Mouse (Mus musculus) CH12.LX (cell line): ENCODE measurements around the gene Zbtb20. TPM values are rescaled to one million over a fixed set of nuclear protein-coding genes. Genes with fewer than 3 reads are reported as not detected.
A peak's percentile ranks its signal among the peaks of the same experiment; 100 is the strongest.

Experiments used
- DNase-seq: peaks from one replicate; pipeline ENCODE4 v3.0.0-alpha.2; 2013; ENCODE audit errors: extremely low read depth
- H3K27ac ChIP-seq: 2 replicates; pipeline ENCODE4 v1.5.1; 2012; ENCODE audit warnings: low read depth, mild to moderate bottlenecking, control low read depth, moderate library complexity; ENCODE audit not compliant: insufficient read depth
- H3K27me3 ChIP-seq: replicated peaks from 2 replicates; pipeline ENCODE3; 2012; ENCODE audit warnings: inconsistent platforms
- H3K36me3 ChIP-seq, 2 experiments: replicated peaks in 1 of 2; 2 replicates each; pipeline versions ENCODE3 to v1.6.1; 2012; ENCODE audit warnings: inconsistent platforms in 1 of 2, low read length in 1 of 2, mild to moderate bottlenecking in 1 of 2, mixed read lengths in 1 of 2, moderate library complexity in 1 of 2; ENCODE audit not compliant: control insufficient read depth in 1 of 2, insufficient read depth in 1 of 2
- H3K4me1 ChIP-seq, 2 experiments: 2 replicates each; pipeline ENCODE4 v1.6.1; 2012; ENCODE audit warnings: inconsistent platforms in 1 of 2, moderate library complexity in 1 of 2; ENCODE audit not compliant: insufficient read depth in 2 of 2, control insufficient read depth in 1 of 2
- H3K4me2 ChIP-seq: 2 replicates; pipeline ENCODE4 v1.6.1; 2012; ENCODE audit warnings: low read depth, mild to moderate bottlenecking, control low read depth; ENCODE audit not compliant: poor library complexity, insufficient read depth, severe bottlenecking
- H3K4me3 ChIP-seq, 3 experiments: fragments of 150-350 bp in 1 of 3; sonication (generic) in 1 of 3; replicated peaks in 1 of 3; 2 replicates each; pipeline versions ENCODE3 to v1.5.1; 2011 to 2012; ENCODE audit warnings: low read depth in 2 of 3, low read length in 2 of 3, mild to moderate bottlenecking in 2 of 3, moderate library complexity in 2 of 3, control low read depth in 1 of 3, improper control_type of control experiment in 1 of 3, inconsistent platforms in 1 of 3, mixed read lengths in 1 of 3; ENCODE audit not compliant: poor library complexity in 1 of 3
- H3K79me2 ChIP-seq: replicated peaks from 2 replicates; pipeline ENCODE4 v1.6.1; 2012; ENCODE audit warnings: mild to moderate bottlenecking, moderate library complexity; ENCODE audit not compliant: control insufficient read depth, poor library complexity, insufficient read depth, severe bottlenecking; ENCODE audit errors: extremely low read depth
- H3K9ac ChIP-seq: 2 replicates; pipeline ENCODE4 v1.6.1; 2012; ENCODE audit warnings: low read depth, mild to moderate bottlenecking, control low read depth, moderate library complexity; ENCODE audit not compliant: insufficient read depth
- H3K9me3 ChIP-seq: replicated peaks from 2 replicates; pipeline ENCODE3; 2012; ENCODE audit warnings: low read length, inconsistent platforms, mixed read lengths
- BHLHE40 ChIP-seq: IDR thresholded peaks from 2 replicates; pipeline ENCODE4 v1.6.1; 2011; ENCODE audit warnings: mild to moderate bottlenecking, low read depth, low read length, improper control_type of control experiment
- CHD1 ChIP-seq: IDR thresholded peaks from 2 replicates; pipeline ENCODE4 v1.6.1; 2012; ENCODE audit warnings: low read depth, low read length, improper control_type of control experiment, inconsistent platforms
- CHD2 ChIP-seq: IDR thresholded peaks from 2 replicates; pipeline ENCODE4 v1.6.1; 2011; ENCODE audit warnings: low read length, improper control_type of control experiment
- CTCF ChIP-seq, 2 experiments: IDR thresholded peaks in 1 of 2; conservative IDR thresholded peaks in 1 of 2; 2 replicates each; pipeline ENCODE4 v1.5.1; 2011 to 2012; ENCODE audit warnings: low read depth in 2 of 2, low read length in 2 of 2, improper control_type of control experiment in 1 of 2, inconsistent platforms in 1 of 2, mild to moderate bottlenecking in 1 of 2, moderate library complexity in 1 of 2
- E2F4 ChIP-seq: IDR thresholded peaks from 2 replicates; pipeline ENCODE4 v1.6.1; 2011; ENCODE audit warnings: low read depth, low read length, improper control_type of control experiment; ENCODE audit not compliant: insufficient replicate concordance
- ELF1 ChIP-seq: IDR thresholded peaks from 2 replicates; pipeline ENCODE4 v1.6.1; 2014; ENCODE audit warnings: low read depth, mild to moderate bottlenecking, inconsistent platforms, low read length, improper control_type of control experiment
- EP300 ChIP-seq: IDR thresholded peaks from 2 replicates; pipeline ENCODE4 v1.6.1; 2011; ENCODE audit warnings: low read length, improper control_type of control experiment
- ETS1 ChIP-seq: conservative IDR thresholded peaks from 2 replicates; pipeline ENCODE4 v1.6.1; 2012; ENCODE audit warnings: low read depth, mild to moderate bottlenecking, inconsistent platforms, low read length, improper control_type of control experiment, moderate library complexity
- GABPA ChIP-seq: IDR thresholded peaks from 2 replicates; pipeline ENCODE4 v1.6.1; 2012; ENCODE audit warnings: low read depth, low read length, improper control_type of control experiment, inconsistent platforms; ENCODE audit not compliant: insufficient replicate concordance
- HCFC1 ChIP-seq: IDR thresholded peaks from 2 replicates; pipeline ENCODE4 v1.6.1; 2012; ENCODE audit warnings: low read depth, mild to moderate bottlenecking, inconsistent platforms, low read length, improper control_type of control experiment
- IRF4 ChIP-seq: IDR thresholded peaks from 2 replicates; pipeline ENCODE4 v1.6.1; 2014; ENCODE audit warnings: low read depth, mild to moderate bottlenecking, inconsistent platforms, low read length, improper control_type of control experiment
- JUN ChIP-seq: IDR thresholded peaks from 2 replicates; pipeline ENCODE4 v1.6.1; 2011; ENCODE audit warnings: low read depth, mild to moderate bottlenecking, low read length, improper control_type of control experiment, moderate library complexity; ENCODE audit not compliant: insufficient read depth
- JUND ChIP-seq: conservative IDR thresholded peaks from 2 replicates; pipeline ENCODE4 v1.6.1; 2011; ENCODE audit warnings: low read depth, low read length, improper control_type of control experiment
- KAT2A ChIP-seq: IDR thresholded peaks from 2 replicates; pipeline ENCODE4 v1.6.1; 2012; ENCODE audit warnings: low read length, improper control_type of control experiment, inconsistent platforms; ENCODE audit not compliant: insufficient replicate concordance
- MAFK ChIP-seq: IDR thresholded peaks from 2 replicates; pipeline ENCODE4 v1.6.1; 2011; ENCODE audit warnings: low read length, improper control_type of control experiment; ENCODE audit not compliant: insufficient replicate concordance
- MAX ChIP-seq: IDR thresholded peaks from 2 replicates; pipeline ENCODE4 v1.6.1; 2011; ENCODE audit warnings: low read length, improper control_type of control experiment
- MAZ ChIP-seq: IDR thresholded peaks from 2 replicates; pipeline ENCODE4 v1.6.1; 2012; ENCODE audit warnings: low read depth, mild to moderate bottlenecking, inconsistent platforms, low read length, improper control_type of control experiment, moderate library complexity
- MEF2A ChIP-seq: IDR thresholded peaks from 2 replicates; pipeline ENCODE4 v1.6.1; 2014; ENCODE audit warnings: low read depth, mild to moderate bottlenecking, inconsistent platforms, low read length, improper control_type of control experiment, borderline replicate concordance
- MXI1 ChIP-seq: IDR thresholded peaks from 2 replicates; pipeline ENCODE4 v1.6.1; 2011; ENCODE audit warnings: mild to moderate bottlenecking, low read depth, low read length, improper control_type of control experiment
- MYC ChIP-seq: IDR thresholded peaks from 2 replicates; pipeline ENCODE4 v1.6.1; 2011; ENCODE audit warnings: low read depth, mild to moderate bottlenecking, improper control_type of control experiment, low read length
- NELFE ChIP-seq: IDR thresholded peaks from 2 replicates; pipeline ENCODE4 v1.6.1; 2011; ENCODE audit warnings: low read depth, low read length, improper control_type of control experiment
- NRF1 ChIP-seq: IDR thresholded peaks from 2 replicates; pipeline ENCODE4 v1.6.1; 2014; ENCODE audit warnings: low read depth, mild to moderate bottlenecking, inconsistent platforms, low read length, improper control_type of control experiment, moderate library complexity
- PAX5 ChIP-seq: IDR thresholded peaks from 2 replicates; pipeline ENCODE4 v1.6.1; 2012; ENCODE audit warnings: low read length, inconsistent platforms, mixed read lengths
- POLR2A ChIP-seq: IDR thresholded peaks from 2 replicates; pipeline ENCODE4 v1.6.1; 2011; ENCODE audit warnings: low read depth, mild to moderate bottlenecking, improper control_type of control experiment, low read length
- POLR2AphosphoS2 ChIP-seq: IDR thresholded peaks from 2 replicates; pipeline ENCODE4 v1.6.1; 2011; ENCODE audit warnings: low read depth, low read length, improper control_type of control experiment
- RAD21 ChIP-seq: IDR thresholded peaks from 2 replicates; pipeline ENCODE4 v1.6.1; 2011; ENCODE audit warnings: low read depth, mild to moderate bottlenecking, low read length, improper control_type of control experiment, moderate library complexity
- RCOR1 ChIP-seq: conservative IDR thresholded peaks from 2 replicates; pipeline ENCODE4 v1.6.1; 2012; ENCODE audit warnings: low read depth, mild to moderate bottlenecking, inconsistent platforms, low read length, improper control_type of control experiment
- SIN3A ChIP-seq: IDR thresholded peaks from 2 replicates; pipeline ENCODE4 v1.6.1; 2012; ENCODE audit warnings: low read length, improper control_type of control experiment, inconsistent platforms
- SMC3 ChIP-seq: IDR thresholded peaks from 2 replicates; pipeline ENCODE4 v1.6.1; 2011; ENCODE audit warnings: low read depth, low read length, improper control_type of control experiment
- TBP ChIP-seq: conservative IDR thresholded peaks from 2 replicates; pipeline ENCODE4 v1.6.1; 2011; ENCODE audit warnings: low read depth, low read length, improper control_type of control experiment
- TCF12 ChIP-seq: IDR thresholded peaks from 2 replicates; pipeline ENCODE4 v1.6.1; 2014; ENCODE audit warnings: low read depth, mild to moderate bottlenecking, inconsistent platforms, low read length, improper control_type of control experiment
- UBTF ChIP-seq: IDR thresholded peaks from 2 replicates; pipeline ENCODE4 v1.6.1; 2012; ENCODE audit warnings: low read depth, mild to moderate bottlenecking, inconsistent platforms, low read length, improper control_type of control experiment, moderate library complexity
- USF1 ChIP-seq: IDR thresholded peaks from 2 replicates; pipeline ENCODE4 v1.6.1; 2014; ENCODE audit warnings: low read depth, mild to moderate bottlenecking, inconsistent platforms, low read length, improper control_type of control experiment
- USF2 ChIP-seq: conservative IDR thresholded peaks from 2 replicates; pipeline ENCODE4 v1.6.1; 2011; ENCODE audit warnings: low read depth, low read length, improper control_type of control experiment
- ZC3H11A ChIP-seq: IDR thresholded peaks from 2 replicates; pipeline ENCODE4 v1.6.1; 2012; ENCODE audit warnings: low read depth, mild to moderate bottlenecking, inconsistent platforms, low read length, improper control_type of control experiment
- ZKSCAN1 ChIP-seq: IDR thresholded peaks from 2 replicates; pipeline ENCODE4 v1.6.1; 2012; ENCODE audit warnings: low read depth, inconsistent platforms, low read length, improper control_type of control experiment, borderline replicate concordance
- ZMIZ1 ChIP-seq: IDR thresholded peaks from 2 replicates; pipeline ENCODE4 v1.6.1; 2012; ENCODE audit warnings: low read depth, mild to moderate bottlenecking, inconsistent platforms, low read length, improper control_type of control experiment
- ZNF384 ChIP-seq: IDR thresholded peaks from 2 replicates; pipeline ENCODE4 v1.6.1; 2012; ENCODE audit warnings: low read depth, low read length, improper control_type of control experiment, inconsistent platforms
- dilution Hi-C: fragments of 300-500 bp; cut with MboI; formaldehyde crosslinking; loops from 2 replicates; pipeline ENCODE4 v1.14.3; 2020; ENCODE audit warnings: low sequenced_read_pairs; ENCODE audit not compliant: extremely low pct_unique_long_range_greater_than_20kb, extremely low pct_ligation_motif_present
- in situ Hi-C: fragments of 300-500 bp; cut with MboI; formaldehyde crosslinking; loops from 3 replicates; pipeline ENCODE4 v1.14.3; 2019; ENCODE audit warnings: low sequenced_read_pairs, low pct_ligation_motif_present, low pct_unique_long_range_greater_than_20kb, mixed read lengths
- polyA plus RNA-seq: library from polyadenylated mRNA; unstranded; fragments of >175 nt; gene quantifications from 2 replicates; pipeline ENCODE4 v1.2.1, GENCODE M21; 2012; ENCODE audit warnings: low read depth; ENCODE audit not compliant: insufficient read length
- total RNA-seq, 2 experiments: library from RNA; depleted of rRNA; stranded (reverse); fragments of 300-350 nt in 1 of 2; fragments of >200 nt in 1 of 2; gene quantifications; 2 replicates each; pipeline ENCODE4 v1.2.3; 2012 to 2014

The Zbtb20 gene
- total and polyA plus RNA-seq, 3 experiments, result 24.9 to 58.0 (median 51.6) TPM

- Histone ChIP-seq H3K4me3 (no peak overlapping the region), H3K36me3 (peaks cover 0 to 9% of the 10 kb centered on the region in 2 experiments), H3K9me3 (no peaks in the 10 kb centered on the region), H3K27ac (peak overlapping the region; percentile 90), H3K4me1 (peaks cover 29 to 92% of the 10 kb centered on the region in 2 experiments), H3K79me2 (peaks cover 60% of the 10 kb centered on the region), H3K9ac (peak overlapping the region; percentile 77), H3K27me3 (no peaks in the 10 kb centered on the region), H3K4me2 (peak overlapping the region; percentile 76)
- peak; percentile 99 for DNase-seq
- dilution Hi-C loops, result no loop called here
- in situ Hi-C loops, result no loop called here
- TF ChIP-seq MEF2A (peak; percentile 100), TCF12 (peak; percentile 95), MYC (peak; percentile 97), EP300 (peak; percentile 100), ZMIZ1 (peak; percentile 89; the same call in 1 of the 2 replicates), JUND (peak; percentile 100), JUN (peak; percentile 98), SMC3 (no peak; the same call in 1 of the 2 replicates), IRF4 (peak; percentile 100), PAX5 (no peak), MAX (peak; percentile 85), ZC3H11A (no peak), CTCF (conservative IDR thresholded peaks at IDR 0.05 in 1 of 2, IDR thresholded peaks at IDR 0.05 in 1 of 2; ENCODE audit: low read depth in 2 of 2, low read length in 2 of 2) (no peak), MAZ (peak; percentile 93), SIN3A (peak; percentile 97), NRF1 (no peak), MXI1 (peak; percentile 92; the same call in 1 of the 2 replicates), KAT2A (peak; percentile 74; the same call in 1 of the 2 replicates), ZNF384 (peak; percentile 70; the same call in 1 of the 2 replicates), MAFK (peak; percentile 85), GABPA (no peak), USF2 (no peak), USF1 (no peak), TBP (peak; percentile 94), HCFC1 (peak; percentile 65), CHD1 (peak; percentile 96), RAD21 (peak; percentile 28), RCOR1 (peak; percentile 99), ELF1 (no peak; the same call in 1 of the 2 replicates), NELFE (peak; percentile 61; the same call in 1 of the 2 replicates), E2F4 (peak; percentile 75; the same call in 1 of the 2 replicates), POLR2A (peak; percentile 86), ZKSCAN1 (no peak), ETS1 (peak; percentile 98), UBTF (no peak), POLR2AphosphoS2 (0 out of 2 replicates have a peak, but pooled peaks have one; percentile 34), BHLHE40 (peak; percentile 94), CHD2 (peak; percentile 89)
Measured at GRCm38 (mm10) chr16:43493596-43494385, 618.1 kb downstream of the Zbtb20 start.
